Mouse (Mus musculus): ENCODE results near the gene Ank3. TPM values are rescaled to one million over a fixed set of nuclear protein-coding genes. Genes with fewer than 3 reads are reported as not detected.

The Ank3 gene
- total RNA-seq, 2 experiments from 2014 or later: 88.7 to 108 TPM

Other genes with a start within 250 kb of the Ank3 start
- 10 to 100 TPM; 23.3 to 25.9 TPM for gene Rhobtb1, start 247.3 kb upstream of the Ank3 start, total RNA-seq (2021)
- gene A930033H14Rik, start 185.7 kb upstream of the Ank3 start, total RNA-seq (2021): 1 to 10 TPM; 6.2 to 8.3 TPM
- gene Cdk1, start 45.8 kb upstream of the Ank3 start, total RNA-seq (2021): 10 to 100 TPM; 52.7 to 56.0 TPM